ENCODE assay signal across 9 mouse cellular contexts in the genomic region with DNA sequence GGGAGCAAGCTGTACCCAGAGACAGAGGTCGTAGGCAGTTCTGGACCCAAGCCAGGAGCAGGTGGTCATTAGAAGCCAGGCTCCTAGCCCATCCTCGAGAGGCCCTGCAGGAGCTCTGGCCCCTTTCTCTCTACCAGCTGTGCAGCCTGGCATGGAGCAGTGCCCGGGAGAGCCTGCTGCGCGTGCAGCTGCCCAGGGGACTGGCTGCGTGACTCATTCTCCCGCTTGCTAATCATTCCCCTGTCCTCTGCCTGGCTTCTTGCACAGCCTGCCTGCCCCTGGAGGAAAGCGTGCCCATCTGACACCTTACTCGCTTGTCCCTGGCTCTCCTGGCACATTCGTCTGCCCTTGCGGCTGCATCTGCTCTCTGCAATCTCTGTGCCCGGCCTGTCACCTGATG. TPM values are rescaled to one million over a fixed set of nuclear protein-coding genes. Genes with fewer than 3 reads are reported as not detected.
DNase-seq lines count a peak whose midpoint lies in the region; ATAC-seq lines count a peak whose summit lies in the region.
"Had no signal": no experiment of that assay in that cellular context is flagged by ENCODE, and none has a peak within 500 bp of the region (broad histone marks: within the 10 kb centered on the region; RNA-seq: fewer than 3 reads in every experiment).

No protein-coding gene starts in this region.

- no peak overlapping the region for H3K4me2 ChIP-seq in stomach, embryonic 15.5 days

- 77% methylated on average over 12 of the region's 12 CpGs for WGBS in stomach, embryonic 15.5 days

- H3K9ac ChIP-seq in stomach, embryonic 15.5 days: no peak overlapping the region

- no peak overlapping the region for H3K4me3 ChIP-seq in stomach, embryonic 15.5 days (replicated peaks)

- ATAC-seq in stomach, embryonic 15.5 days (ENCODE audit: insufficient read depth, low FRiP score, low read depth): peak; percentile 63; the same call in 1 of the 2 replicates
- ATAC-seq in megakaryocyte progenitor cell, adult 5-6 weeks (replicated peaks; ENCODE audit: poor library complexity): no peak

- no peaks in the 10 kb centered on the region for H3K9me3 ChIP-seq in stomach, embryonic 15.5 days

- no peaks in the 10 kb centered on the region for H3K36me3 ChIP-seq in stomach, embryonic 15.5 days

- H3K27ac ChIP-seq in stomach, embryonic 15.5 days: no peak overlapping the region

- intact Hi-C loops in gastrocnemius, postnatal 36 days (cut with DNase I): loop anchor here (2.0 kb wide), 1 partner anchor 67 kb away; no protein-coding TSS in a partner anchor

- H3K27me3 ChIP-seq in stomach, embryonic 15.5 days (replicated peaks): no peaks in the 10 kb centered on the region

- DNase-seq in frontal cortex, postnatal 10 days (ENCODE audit: low spot score in 2 of 2): peak; percentile 33 to 39
- DNase-seq in frontal cortex, adult 2 months (ENCODE audit: extremely low spot score in 1 of 2, low spot score in 1 of 2): no peak
- peak; percentile 60 for DNase-seq in testis, postnatal 10 days (ENCODE audit: low spot score)
- DNase-seq in testis, postnatal 14 days (ENCODE audit: low spot score): no peak
- peak; percentile 23 to 33 for DNase-seq in gastrocnemius, postnatal 36 days
- DNase-seq in yolk sac, embryonic 10.5 days (ENCODE audit: low spot score): no peak

- H3K4me1 ChIP-seq in stomach, embryonic 15.5 days: 0 out of 2 replicates have a peak, but pooled peaks cover 6% of the 10 kb centered on the region

RNA-seq across cellular contexts. Expression of a gene that starts 40.2 kb away (rescaled TPM):
- 25.1 and 28.2 TPM in 2 replicates for polyA plus RNA-seq in frontal cortex, adult 2 months (2012; rRNA removed)
- 10 to 100 TPM in 1 of 2 experiments, 1 to 10 TPM in 1; 6.7 to 10.2 TPM for total RNA-seq in gastrocnemius, postnatal 36 days (2021)
- 28.5 and 33.7 TPM in 2 replicates for polyA plus RNA-seq in stomach, embryonic 15.5 days (2015; fragmentation: Nextera tagmentation; extraction: Ambion mirVana)
- total RNA-seq in megakaryocyte progenitor cell, adult 5-6 weeks (2015): 46.5 and 62.6 TPM in 2 replicates
- total RNA-seq in megakaryocyte progenitor cell, adult 5-6 weeks (2017): 29.4 and 31.7 TPM in 2 replicates

RNA-seq across cellular contexts. Expression of a gene that starts 40.3 kb away (rescaled TPM):
- polyA plus RNA-seq in frontal cortex, adult 2 months (2012; rRNA removed): 0.08 TPM in 1 of 2 replicates, not detected in the other
- under 1 TPM; 0.23 to 0.25 TPM for total RNA-seq in gastrocnemius, postnatal 36 days (2021)
- 0.09 TPM in 1 of 2 replicates, not detected in the other for polyA plus RNA-seq in stomach, embryonic 15.5 days (2015; fragmentation: Nextera tagmentation; extraction: Ambion mirVana)
- total RNA-seq in megakaryocyte progenitor cell, adult 5-6 weeks (2015): not detected in 2 replicates
- not detected in 2 replicates for total RNA-seq in megakaryocyte progenitor cell, adult 5-6 weeks (2017)
- total RNA-seq: neutrophil, adult 5-6 weeks had no signal

Comparison
In these comparisons a context has a peak if more than half of its experiments do, and no peak if none do; other contexts are left out.
1. DNase-seq: peak in frontal cortex, postnatal 10 days (2 of 2), testis, postnatal 10 days (single experiment) and gastrocnemius, postnatal 36 days (2 of 2); none in frontal cortex, adult 2 months (0 of 2), testis, postnatal 14 days (single experiment) and yolk sac, embryonic 10.5 days (single experiment).